Mouse (Mus musculus): ENCODE measurements at regions not wholly inside any gene's neighbourhood (a gene's known extent, or its start where the extent isn't known, plus 50 kb on each side); places are given as distances from the start of the nearest gene placed in this dataset.

DNA sequence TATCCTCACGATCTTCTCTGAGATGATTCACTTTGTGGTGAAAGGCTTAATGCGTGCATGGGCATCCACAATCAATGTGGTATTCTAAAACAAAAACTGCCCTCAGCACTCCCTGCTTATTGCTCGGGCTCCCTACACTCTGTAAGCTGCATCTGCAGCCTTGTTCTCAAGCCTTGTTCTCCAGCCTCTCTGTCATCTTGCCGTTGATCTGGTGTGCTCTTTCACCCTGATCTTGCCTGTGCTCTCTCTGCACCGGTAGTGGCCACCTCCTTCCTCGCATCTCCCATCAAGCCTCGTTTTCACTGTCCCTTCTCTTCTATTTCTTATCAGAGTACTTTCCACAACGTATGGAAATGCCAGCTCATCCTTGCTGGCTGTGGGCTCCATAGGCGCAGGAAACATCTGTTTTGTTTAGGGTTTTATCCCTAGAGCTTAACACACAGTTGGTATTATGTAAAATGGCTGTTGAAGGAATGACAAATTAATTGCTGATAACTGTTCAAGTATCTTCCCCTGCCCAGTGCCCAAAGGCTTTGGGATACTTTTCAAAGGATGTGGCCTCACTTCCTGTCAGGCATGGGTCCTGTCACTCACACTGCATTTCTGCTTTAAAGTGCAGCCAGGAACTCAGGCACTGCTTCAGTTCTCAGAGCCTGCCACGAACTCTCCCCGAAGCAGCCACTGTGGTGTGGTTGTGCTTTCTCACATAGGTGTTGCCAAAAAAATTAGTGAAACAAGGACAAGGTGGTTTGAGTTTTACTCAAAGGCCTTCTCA, 158.9 kb upstream of the Gm12728 start:
- DNase-seq (ENCODE audit: low spot score): no peak

GRCm38 (mm10) chr4:105632581-105633358, 156.9 kb upstream of the Gm12728 start:
- no peak overlapping the region for H3K4me2 ChIP-seq
- ATAC-seq (replicated peaks; ENCODE audit: low FRiP score): no peak
- H3K4me3 ChIP-seq (ENCODE audit: low read depth, low read length): no peak overlapping the region
- H3K36me3 ChIP-seq (ENCODE audit: control insufficient read depth, insufficient read depth, low read length): no peaks in the 10 kb centered on the region
- no peak overlapping the region for H3K9ac ChIP-seq (ENCODE audit: low read depth, low read length)
- no peaks in the 10 kb centered on the region for H3K9me3 ChIP-seq (ENCODE audit: control insufficient read depth, low read length)
- no peaks in the 10 kb centered on the region for H3K27me3 ChIP-seq (replicated peaks; ENCODE audit: control insufficient read depth, insufficient read depth, low read length)
- 73% methylated on average over 7 of the region's 7 CpGs for WGBS
- H3K4me1 ChIP-seq (replicated peaks; ENCODE audit: control insufficient read depth, insufficient read depth, low read length): no peaks in the 10 kb centered on the region
- no peak for DNase-seq (ENCODE audit: low spot score)
- H3K27ac ChIP-seq (ENCODE audit: low read depth, low read length): no peak overlapping the region

More for the DNA sequence above, 158.9 kb upstream of the Gm12728 start:
- no peak overlapping the region for H3K4me3 ChIP-seq (ENCODE audit: low read depth, low read length)
- 34% methylated on average over 11 of the region's 11 CpGs for WGBS
- no peaks in the 10 kb centered on the region for H3K9me3 ChIP-seq (ENCODE audit: control insufficient read depth, low read length)
- no peaks in the 10 kb centered on the region for H3K27me3 ChIP-seq (replicated peaks; ENCODE audit: control insufficient read depth, insufficient read depth, low read length)
- H3K36me3 ChIP-seq (ENCODE audit: control insufficient read depth, insufficient read depth, low read length): no peaks in the 10 kb centered on the region
- H3K9ac ChIP-seq (ENCODE audit: low read depth, low read length): no peak overlapping the region
- no peak overlapping the region for H3K27ac ChIP-seq (ENCODE audit: low read depth, low read length)
- no peak for ATAC-seq (replicated peaks; ENCODE audit: low FRiP score)
- H3K4me2 ChIP-seq: no peak overlapping the region
- H3K4me1 ChIP-seq (replicated peaks; ENCODE audit: control insufficient read depth, insufficient read depth, low read length): no peaks in the 10 kb centered on the region

GRCm38 (mm10) chr4:105633789-105634188, 155.9 kb upstream of the Gm12728 start:
- 92% methylated on average over 3 of the region's 3 CpGs for WGBS
- DNase-seq (ENCODE audit: low spot score) (no peak), ATAC-seq (replicated peaks; ENCODE audit: low FRiP score) (no peak)
- Histone ChIP-seq H3K9me3 (ENCODE audit: control insufficient read depth, low read length) (no peaks in the 10 kb centered on the region), H3K27me3 (replicated peaks; ENCODE audit: control insufficient read depth, insufficient read depth, low read length) (no peaks in the 10 kb centered on the region), H3K36me3 (ENCODE audit: control insufficient read depth, insufficient read depth, low read length) (no peaks in the 10 kb centered on the region), H3K4me2 (no peak overlapping the region), H3K9ac (ENCODE audit: low read depth, low read length) (no peak overlapping the region), H3K4me3 (ENCODE audit: low read depth, low read length) (no peak overlapping the region), H3K27ac (ENCODE audit: low read depth, low read length) (no peak overlapping the region), H3K4me1 (replicated peaks; ENCODE audit: control insufficient read depth, insufficient read depth, low read length) (no peaks in the 10 kb centered on the region)

DNA sequence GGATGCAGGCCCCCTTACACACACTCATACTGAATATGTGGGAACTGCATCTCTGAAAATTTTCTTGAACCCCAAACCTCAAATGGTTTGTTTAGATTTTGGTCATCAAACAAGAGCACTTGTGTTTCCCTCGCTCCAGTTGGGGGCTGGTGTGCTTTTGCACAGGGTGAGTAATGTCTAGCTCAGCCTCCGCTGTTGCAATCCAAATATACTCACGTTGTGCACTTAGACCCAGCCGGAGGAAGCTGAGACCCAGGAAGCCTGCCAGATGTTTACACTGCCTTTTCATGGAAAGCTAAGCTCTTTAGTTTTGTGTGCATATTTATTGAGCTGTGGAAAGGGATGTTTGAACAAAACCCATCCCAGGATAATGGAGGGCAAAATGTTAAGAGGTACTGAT, 148.9 kb upstream of the Gm12728 start:
- DNase-seq (ENCODE audit: low spot score) (no peak), ATAC-seq (replicated peaks; ENCODE audit: low FRiP score) (no peak)
- WGBS: 55% methylated on average over 4 of the region's 4 CpGs
- no peaks in the 10 kb centered on the region for H3K36me3 ChIP-seq (ENCODE audit: control insufficient read depth, insufficient read depth, low read length)
- H3K27me3 ChIP-seq (replicated peaks; ENCODE audit: control insufficient read depth, insufficient read depth, low read length): no peaks in the 10 kb centered on the region
- no peaks in the 10 kb centered on the region for H3K9me3 ChIP-seq (ENCODE audit: control insufficient read depth, low read length)
- no peak overlapping the region for H3K4me3 ChIP-seq (ENCODE audit: low read depth, low read length)
- H3K9ac ChIP-seq (ENCODE audit: low read depth, low read length): no peak overlapping the region
- H3K27ac ChIP-seq (ENCODE audit: low read depth, low read length): no peak overlapping the region
- no peaks in the 10 kb centered on the region for H3K4me1 ChIP-seq (replicated peaks; ENCODE audit: control insufficient read depth, insufficient read depth, low read length)
- no peak overlapping the region for H3K4me2 ChIP-seq

DNA sequence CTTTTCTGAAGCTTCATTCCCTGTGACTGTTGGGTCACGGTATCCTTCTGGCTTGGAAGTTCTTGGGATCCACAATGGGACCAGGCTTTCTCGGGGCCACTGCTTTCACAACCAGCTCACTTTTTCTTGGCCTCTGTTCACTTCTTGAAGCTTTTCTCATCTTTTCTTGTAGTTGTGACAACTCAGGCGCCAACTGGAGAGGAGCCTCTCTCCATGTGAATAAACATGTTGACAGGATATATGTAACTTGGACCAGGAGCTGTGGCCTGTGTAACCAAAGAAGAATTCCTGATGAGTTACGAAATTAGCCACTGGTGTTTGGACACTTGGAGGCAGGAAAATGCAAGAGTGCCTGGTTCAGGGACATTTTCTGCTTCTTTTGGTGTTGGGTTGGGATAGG, 148.1 kb upstream of the Gm12728 start:
- DNase-seq (ENCODE audit: low spot score) (no peak), ATAC-seq (replicated peaks; ENCODE audit: low FRiP score) (no peak)
- no peak overlapping the region for H3K4me2 ChIP-seq
- no peaks in the 10 kb centered on the region for H3K36me3 ChIP-seq (ENCODE audit: control insufficient read depth, insufficient read depth, low read length)
- no peaks in the 10 kb centered on the region for H3K9me3 ChIP-seq (ENCODE audit: control insufficient read depth, low read length)
- no peak overlapping the region for H3K27ac ChIP-seq (ENCODE audit: low read depth, low read length)
- H3K9ac ChIP-seq (ENCODE audit: low read depth, low read length): no peak overlapping the region
- H3K4me1 ChIP-seq (replicated peaks; ENCODE audit: control insufficient read depth, insufficient read depth, low read length): no peaks in the 10 kb centered on the region
- H3K27me3 ChIP-seq (replicated peaks; ENCODE audit: control insufficient read depth, insufficient read depth, low read length): no peaks in the 10 kb centered on the region
- WGBS: 77% methylated on average over 4 of the region's 4 CpGs
- H3K4me3 ChIP-seq (ENCODE audit: low read depth, low read length): no peak overlapping the region

DNA sequence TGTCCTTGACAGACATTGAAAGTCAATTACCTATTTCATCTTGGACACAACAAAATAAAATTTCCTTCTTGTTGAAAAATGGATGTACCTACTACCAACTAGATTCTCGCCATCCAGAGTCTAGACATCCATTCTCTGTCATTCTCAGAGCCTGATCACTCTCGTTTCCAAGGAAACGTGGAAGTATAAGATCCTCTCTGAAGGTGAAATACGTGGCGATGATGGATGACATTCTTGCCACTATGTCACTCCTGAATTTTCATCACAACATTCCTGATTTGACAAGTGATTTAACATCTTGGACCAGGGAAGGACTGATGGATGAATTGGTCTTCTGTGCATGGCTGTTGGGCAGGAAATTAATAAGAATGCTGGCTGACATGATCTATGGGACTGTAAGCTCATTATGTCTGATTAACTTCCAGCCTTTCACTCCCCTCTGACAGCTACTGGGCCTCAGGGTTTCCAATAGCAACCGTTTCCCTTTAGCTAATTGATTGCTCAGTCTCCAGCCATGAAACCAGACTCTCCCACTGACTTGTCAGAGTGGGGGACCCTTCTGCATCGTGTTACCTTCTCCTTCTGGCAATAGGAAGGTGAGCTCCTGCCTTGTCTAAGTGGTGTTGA, 140.7 kb upstream of the Gm12728 start:
- Histone ChIP-seq H3K4me3 (ENCODE audit: low read depth, low read length) (no peak overlapping the region), H3K4me1 (replicated peaks; ENCODE audit: control insufficient read depth, insufficient read depth, low read length) (no peaks in the 10 kb centered on the region), H3K27me3 (replicated peaks; ENCODE audit: control insufficient read depth, insufficient read depth, low read length) (no peaks in the 10 kb centered on the region), H3K9me3 (ENCODE audit: control insufficient read depth, low read length) (no peaks in the 10 kb centered on the region), H3K4me2 (no peak overlapping the region), H3K27ac (ENCODE audit: low read depth, low read length) (no peak overlapping the region), H3K9ac (ENCODE audit: low read depth, low read length) (no peak overlapping the region), H3K36me3 (ENCODE audit: control insufficient read depth, insufficient read depth, low read length) (no peaks in the 10 kb centered on the region)
- no peak for DNase-seq (ENCODE audit: low spot score)
- ATAC-seq (replicated peaks; ENCODE audit: low FRiP score): no peak
- 59% methylated on average over 7 of the region's 7 CpGs for WGBS

GRCm38 (mm10) chr4:105649447-105649833, 140.2 kb upstream of the Gm12728 start:
- H3K9me3 ChIP-seq (ENCODE audit: control insufficient read depth, low read length): no peaks in the 10 kb centered on the region
- DNase-seq (ENCODE audit: low spot score) (no peak), ATAC-seq (replicated peaks; ENCODE audit: low FRiP score) (no peak)
- no peak overlapping the region for H3K9ac ChIP-seq (ENCODE audit: low read depth, low read length)
- no peaks in the 10 kb centered on the region for H3K4me1 ChIP-seq (replicated peaks; ENCODE audit: control insufficient read depth, insufficient read depth, low read length)
- no peaks in the 10 kb centered on the region for H3K27me3 ChIP-seq (replicated peaks; ENCODE audit: control insufficient read depth, insufficient read depth, low read length)
- no peak overlapping the region for H3K27ac ChIP-seq (ENCODE audit: low read depth, low read length)
- H3K36me3 ChIP-seq (ENCODE audit: control insufficient read depth, insufficient read depth, low read length): no peaks in the 10 kb centered on the region
- H3K4me3 ChIP-seq (ENCODE audit: low read depth, low read length): no peak overlapping the region
- 76% methylated on average over 2 of the region's 2 CpGs for WGBS
- no peak overlapping the region for H3K4me2 ChIP-seq

- 65% methylated on average over 5 of the region's 5 CpGs for WGBS
- Histone ChIP-seq H3K36me3 (ENCODE audit: control insufficient read depth, insufficient read depth, low read length) (no peaks in the 10 kb centered on the region), H3K27me3 (replicated peaks; ENCODE audit: control insufficient read depth, insufficient read depth, low read length) (no peaks in the 10 kb centered on the region), H3K4me1 (replicated peaks; ENCODE audit: control insufficient read depth, insufficient read depth, low read length) (no peaks in the 10 kb centered on the region), H3K27ac (ENCODE audit: low read depth, low read length) (no peak overlapping the region), H3K9ac (ENCODE audit: low read depth, low read length) (no peak overlapping the region), H3K4me2 (no peak overlapping the region), H3K4me3 (ENCODE audit: low read depth, low read length) (no peak overlapping the region), H3K9me3 (ENCODE audit: control insufficient read depth, low read length) (no peaks in the 10 kb centered on the region)
- no peak for ATAC-seq (replicated peaks; ENCODE audit: low FRiP score)
- DNase-seq (ENCODE audit: low spot score): no peak
Measured at GRCm38 (mm10) chr4:105656071-105656655, 133.5 kb upstream of the Gm12728 start.
